In the genomic region with DNA sequence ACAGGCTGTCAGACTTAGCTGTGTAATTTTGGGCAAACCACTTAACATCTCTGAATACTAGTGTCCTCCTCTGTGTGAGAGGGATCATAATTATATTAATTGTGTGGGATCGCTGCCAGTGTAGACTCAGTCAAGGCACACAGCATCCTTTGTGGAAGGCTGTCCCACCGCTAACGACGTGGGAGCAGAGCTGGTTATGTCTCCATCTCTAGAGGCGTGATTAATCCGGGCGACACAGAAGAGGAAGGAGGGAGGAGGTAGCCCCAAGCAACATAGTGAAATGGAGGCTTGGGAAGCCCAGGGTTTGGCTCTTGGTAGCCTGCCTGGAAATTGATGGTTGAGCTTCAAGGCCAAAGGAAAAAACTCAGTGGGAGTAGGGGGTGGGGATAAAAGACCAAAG, we compare ENCODE assay signal across 20 mouse cellular contexts. TPM values are rescaled to one million over a fixed set of nuclear protein-coding genes. Genes with fewer than 3 reads are reported as not detected.
DNase-seq lines count a peak whose midpoint lies in the region; ATAC-seq and TF ChIP-seq lines count a peak whose summit lies in the region.
"Had no signal": no experiment of that assay in that cellular context is flagged by ENCODE, and none has a peak within 500 bp of the region (broad histone marks: within the 10 kb centered on the region; RNA-seq: fewer than 3 reads in every experiment).

No protein-coding gene starts in this region.

- peaks cover 26% of the 10 kb centered on the region for H3K4me1 ChIP-seq in hindbrain, embryonic 14.5 days (replicated peaks; ENCODE audit: control insufficient read depth, insufficient read depth, low read length)
- peaks cover 19% of the 10 kb centered on the region for H3K4me1 ChIP-seq in hindbrain, embryonic 16.5 days (ENCODE audit: control insufficient read depth, insufficient read depth, low read depth, low read length)
- H3K4me1 ChIP-seq in forebrain, embryonic 15.5 days: peaks cover 35% of the 10 kb centered on the region
- H3K4me1 ChIP-seq in midbrain, embryonic 16.5 days (ENCODE audit: control insufficient read depth, insufficient read depth, low read length): peaks cover 16% of the 10 kb centered on the region; the same call in 1 of the 2 replicates
- H3K4me1 ChIP-seq: heart, embryonic 12.5 days; megakaryocyte, embryonic 14.5 days had no signal

- no peak overlapping the region for H3K4me3 ChIP-seq in hindbrain, embryonic 14.5 days (replicated peaks; ENCODE audit: low read length)
- H3K4me3 ChIP-seq in hindbrain, embryonic 16.5 days (ENCODE audit: low read length): no peak overlapping the region
- no peak overlapping the region for H3K4me3 ChIP-seq in forebrain, embryonic 15.5 days
- H3K4me3 ChIP-seq in midbrain, embryonic 16.5 days (ENCODE audit: low read depth, low read length): no peak overlapping the region
- H3K4me3 ChIP-seq: heart, embryonic 12.5 days; megakaryocyte, embryonic 14.5 days; myocyte had no signal

- ATAC-seq in hindbrain, embryonic 14.5 days (ENCODE audit: low FRiP score): no peak
- ATAC-seq in hindbrain, embryonic 16.5 days: no peak
- ATAC-seq in forebrain, embryonic 15.5 days (replicated peaks): peak; percentile 39
- 0 out of 2 replicates have a peak, but pooled peaks have one; percentile 11 for ATAC-seq in midbrain, embryonic 16.5 days
- ATAC-seq: inflammation-experienced regulatory T-cells, adult 6 months; liver, postnatal 0 days had no signal

- no peak overlapping the region for H3K4me2 ChIP-seq in hindbrain, embryonic 14.5 days (replicated peaks)
- no peak overlapping the region for H3K4me2 ChIP-seq in hindbrain, embryonic 16.5 days (ENCODE audit: low read length)
- no peak overlapping the region for H3K4me2 ChIP-seq in forebrain, embryonic 15.5 days (replicated peaks)
- H3K4me2 ChIP-seq in midbrain, embryonic 16.5 days (ENCODE audit: low read length): no peak overlapping the region
- H3K4me2 ChIP-seq: heart, embryonic 12.5 days had no signal

- TF ChIP-seq CTCF in brain, embryonic 14.5 days (IDR thresholded peaks at IDR 0.05; ENCODE audit: borderline replicate concordance, extremely low read depth, insufficient read depth, insufficient read length): no peak

- no peak for DNase-seq in hindbrain, embryonic 14.5 days (ENCODE audit: low spot score)
- peak; percentile 81 for DNase-seq in brain, embryonic 14.5 days (ENCODE audit: low read depth)
- no peak for DNase-seq in cerebellum, postnatal 25 days
- DNase-seq in kidney, adult 9 months: no peak
- DNase-seq: adrenal gland, adult 8-10 months; cerebellum, adult 11-12 months; embryo, embryonic 11 days; heart, postnatal 14 days; kidney, adult 2 months; kidney, postnatal 25 days; liver, postnatal 0 days; lung, postnatal 10 days; thymus, postnatal 36 days had no signal

- no peaks in the 10 kb centered on the region for H3K36me3 ChIP-seq in hindbrain, embryonic 14.5 days (replicated peaks; ENCODE audit: control insufficient read depth, insufficient read depth)
- no peaks in the 10 kb centered on the region for H3K36me3 ChIP-seq in hindbrain, embryonic 16.5 days (ENCODE audit: control insufficient read depth, insufficient read depth, low read length)
- H3K36me3 ChIP-seq in forebrain, embryonic 15.5 days: no peaks in the 10 kb centered on the region
- no peaks in the 10 kb centered on the region for H3K36me3 ChIP-seq in midbrain, embryonic 16.5 days (ENCODE audit: control insufficient read depth, insufficient read depth, low read length)
- H3K36me3 ChIP-seq: heart, embryonic 12.5 days had no signal

- no peaks in the 10 kb centered on the region for H3K27me3 ChIP-seq in hindbrain, embryonic 14.5 days (ENCODE audit: control insufficient read depth, insufficient read depth, low read length)
- H3K27me3 ChIP-seq in hindbrain, embryonic 16.5 days (replicated peaks; ENCODE audit: control insufficient read depth, insufficient read depth, low read length): no peaks in the 10 kb centered on the region; the same call in 1 of the 2 replicates
- no peaks in the 10 kb centered on the region for H3K27me3 ChIP-seq in forebrain, embryonic 15.5 days
- H3K27me3 ChIP-seq in midbrain, embryonic 16.5 days (ENCODE audit: control insufficient read depth, insufficient read depth, low read depth, low read length): no peaks in the 10 kb centered on the region

- 23% methylated on average over 7 of the region's 7 CpGs for WGBS in hindbrain, embryonic 14.5 days
- WGBS in hindbrain, embryonic 16.5 days: 26% methylated on average over 7 of the region's 7 CpGs
- WGBS in forebrain, embryonic 15.5 days: 5% methylated on average over 7 of the region's 7 CpGs
- 16% methylated on average over 7 of the region's 7 CpGs for WGBS in midbrain, embryonic 16.5 days

- H3K27ac ChIP-seq in hindbrain, embryonic 14.5 days: peak overlapping the region; percentile 26; the same call in 1 of the 2 replicates
- no peak overlapping the region for H3K27ac ChIP-seq in hindbrain, embryonic 16.5 days (ENCODE audit: low read depth, low read length)
- no peak overlapping the region for H3K27ac ChIP-seq in forebrain, embryonic 15.5 days (replicated peaks)
- H3K27ac ChIP-seq in midbrain, embryonic 16.5 days (ENCODE audit: low read length): no peak overlapping the region

- H3K9ac ChIP-seq in hindbrain, embryonic 14.5 days: no peak overlapping the region
- H3K9ac ChIP-seq in hindbrain, embryonic 16.5 days (ENCODE audit: low read depth, low read length): no peak overlapping the region
- H3K9ac ChIP-seq in forebrain, embryonic 15.5 days (replicated peaks): no peak overlapping the region
- no peak overlapping the region for H3K9ac ChIP-seq in midbrain, embryonic 16.5 days (ENCODE audit: low read depth, low read length)
- H3K9ac ChIP-seq: heart, embryonic 12.5 days; liver, postnatal 0 days had no signal

- no peak for TF ChIP-seq POLR2A in brain, embryonic 14.5 days (IDR thresholded peaks at IDR 0.05; ENCODE audit: borderline replicate concordance, extremely low read depth, insufficient read depth, insufficient read length, poor library complexity, severe bottlenecking)

- H3K9me3 ChIP-seq in hindbrain, embryonic 14.5 days (ENCODE audit: control insufficient read depth, low read length): no peaks in the 10 kb centered on the region
- H3K9me3 ChIP-seq in hindbrain, embryonic 16.5 days (ENCODE audit: control insufficient read depth, low read length): no peaks in the 10 kb centered on the region
- no peaks in the 10 kb centered on the region for H3K9me3 ChIP-seq in forebrain, embryonic 15.5 days
- no peaks in the 10 kb centered on the region for H3K9me3 ChIP-seq in midbrain, embryonic 16.5 days (replicated peaks; ENCODE audit: control insufficient read depth, low read length, poor library complexity, severe bottlenecking)
- H3K9me3 ChIP-seq: heart, embryonic 12.5 days; megakaryocyte, embryonic 14.5 days had no signal

RNA-seq across cellular contexts. Expression of gene Clstn1, which starts 7.4 kb away (rescaled TPM):
- 147 and 154 TPM in 2 replicates for polyA plus RNA-seq in hindbrain, embryonic 14.5 days (2014; fragmentation: Nextera tagmentation; extraction: Ambion mirVana)
- 60.4 and 66.6 TPM in 2 replicates for polyA plus RNA-seq in hindbrain, embryonic 16.5 days (2015; fragmentation: Nextera tagmentation; extraction: Ambion mirVana)
- 51.4 and 145 TPM in 2 replicates for polyA plus RNA-seq in brain, embryonic 14.5 days (2012; rRNA removed)
- polyA plus RNA-seq in forebrain, embryonic 15.5 days (2015; fragmentation: Nextera tagmentation; extraction: Ambion mirVana): 107 and 111 TPM in 2 replicates
- polyA plus RNA-seq in midbrain, embryonic 16.5 days (2015; fragmentation: Nextera tagmentation; extraction: Ambion mirVana): 80.2 and 99.8 TPM in 2 replicates

Comparison
In these comparisons a context has a peak if more than half of its experiments do, and no peak if none do; other contexts are left out.
1. ATAC-seq: peak in forebrain, embryonic 15.5 days (single experiment) and midbrain, embryonic 16.5 days (single experiment); none in hindbrain, embryonic 14.5 days (single experiment) and hindbrain, embryonic 16.5 days (single experiment).